Mouse (Mus musculus) lung, embryonic 14.5 days (tissue): ENCODE measurements around the gene Gdpd3. TPM values are rescaled to one million over a fixed set of nuclear protein-coding genes. Genes with fewer than 3 reads are reported as not detected.

Experiments used
- ATAC-seq: fragments of 200-750 bp; cut with Nextera tagmentation; 2 replicates; pipeline ENCODE4 v1.8.0; 2017; ENCODE audit warnings: mild to moderate bottlenecking, moderate TSS enrichment, moderate library complexity; ENCODE audit not compliant: insufficient read depth
- DNase-seq: peaks from one replicate; pipeline ENCODE4 v3.0.0-alpha.2; 2015
- H3K27ac ChIP-seq: fragments of 300-500 bp; sonication (generic); 2 replicates; pipeline ENCODE4 v1.5.1; 2014; ENCODE audit warnings: low read depth, mild to moderate bottlenecking, moderate library complexity
- H3K27me3 ChIP-seq: fragments of 300-500 bp; sonication (generic); 2 replicates; pipeline ENCODE4 v1.6.1; 2014; ENCODE audit warnings: low read length, control low read depth; ENCODE audit not compliant: insufficient read depth
- H3K36me3 ChIP-seq: fragments of 300-500 bp; sonication (generic); 2 replicates; pipeline ENCODE4 v1.6.1; 2014; ENCODE audit warnings: control low read depth; ENCODE audit not compliant: insufficient read depth
- H3K4me1 ChIP-seq: fragments of 300-500 bp; sonication (generic); 2 replicates; pipeline ENCODE4 v1.6.1; 2014; ENCODE audit warnings: antibody characterized with exemption, control low read depth; ENCODE audit not compliant: insufficient read depth
- H3K4me2 ChIP-seq: fragments of 300-500 bp; sonication (generic); 2 replicates; pipeline ENCODE4 v1.6.1; 2014; ENCODE audit warnings: mild to moderate bottlenecking
- H3K4me3 ChIP-seq: fragments of 300-500 bp; sonication (generic); 2 replicates; pipeline ENCODE4 v1.5.1; 2014; ENCODE audit warnings: low read depth, low read length
- H3K9ac ChIP-seq: fragments of 300-500 bp; sonication (generic); 2 replicates; pipeline ENCODE4 v1.6.1; 2014
- H3K9me3 ChIP-seq: fragments of 300-500 bp; sonication (generic); 2 replicates; pipeline ENCODE4 v1.6.1; 2016; ENCODE audit warnings: low read depth, low read length, control low read depth
- CTCF ChIP-seq: IDR thresholded peaks from 2 replicates; pipeline ENCODE4 v1.5.1; 2016; ENCODE audit warnings: antibody characterized with exemption, low read depth
- WGBS: fragments of 180-500 bp; shearing (Covaris S2); extraction: QIAGEN DNeasy Blood & Tissue Kit; methylation state at CpG from one replicate; pipeline ENCODE4 v1.1.7; 2014; 5-methylcytosine and 5-hydroxymethylcytosine counted together
- polyA plus RNA-seq: library from polyadenylated mRNA; unstranded; fragments of >200 nt; fragmentation: Nextera tagmentation; extraction: Ambion mirVana; gene quantifications from 2 replicates; pipeline ENCODE4 v1.2.1, GENCODE M21; 2014

Gene Gdpd3
- polyA plus RNA-seq, 1 experiment from 2014 or later, result 3.3 TPM

- no peak overlapping the region for H3K4me2 ChIP-seq
- DNase-seq (no peak), ATAC-seq (no peak)
- H3K27ac ChIP-seq, result no peak overlapping the region
- no peak overlapping the region for H3K9ac ChIP-seq
- H3K4me3 ChIP-seq, result no peak overlapping the region
- no peaks in the 10 kb centered on the region for H3K9me3 ChIP-seq
- H3K27me3 ChIP-seq, result no peaks in the 10 kb centered on the region
- H3K4me1 ChIP-seq, result peaks cover 9% of the 10 kb centered on the region
- WGBS, result 78% methylated on average over 16 of the region's 16 CpGs
- TF ChIP-seq CTCF, result peak; percentile 25
- H3K36me3 ChIP-seq, result peaks cover 39% of the 10 kb centered on the region
Measured at GRCm38 (mm10) chr7:126795387-126796317, 29.5 kb downstream of the Gdpd3 start.

GRCm38 (mm10) chr7:126796350-126796932 lies 30.3 kb downstream of the Gdpd3 start:
- peak; percentile 56 for TF ChIP-seq CTCF
- no peak overlapping the region for H3K27ac ChIP-seq
- ATAC-seq (no peak), DNase-seq (peak; percentile 52)
- no peaks in the 10 kb centered on the region for H3K9me3 ChIP-seq
- WGBS, result 71% methylated on average over 8 of the region's 8 CpGs
- no peak overlapping the region for H3K9ac ChIP-seq
- H3K27me3 ChIP-seq, result no peaks in the 10 kb centered on the region
- H3K4me1 ChIP-seq, result peaks cover 5% of the 10 kb centered on the region
- peaks cover 39% of the 10 kb centered on the region for H3K36me3 ChIP-seq
- H3K4me2 ChIP-seq, result peak overlapping the region; percentile 95; the same call in 1 of the 2 replicates
- H3K4me3 ChIP-seq, result peak overlapping the region; percentile 89

DNA sequence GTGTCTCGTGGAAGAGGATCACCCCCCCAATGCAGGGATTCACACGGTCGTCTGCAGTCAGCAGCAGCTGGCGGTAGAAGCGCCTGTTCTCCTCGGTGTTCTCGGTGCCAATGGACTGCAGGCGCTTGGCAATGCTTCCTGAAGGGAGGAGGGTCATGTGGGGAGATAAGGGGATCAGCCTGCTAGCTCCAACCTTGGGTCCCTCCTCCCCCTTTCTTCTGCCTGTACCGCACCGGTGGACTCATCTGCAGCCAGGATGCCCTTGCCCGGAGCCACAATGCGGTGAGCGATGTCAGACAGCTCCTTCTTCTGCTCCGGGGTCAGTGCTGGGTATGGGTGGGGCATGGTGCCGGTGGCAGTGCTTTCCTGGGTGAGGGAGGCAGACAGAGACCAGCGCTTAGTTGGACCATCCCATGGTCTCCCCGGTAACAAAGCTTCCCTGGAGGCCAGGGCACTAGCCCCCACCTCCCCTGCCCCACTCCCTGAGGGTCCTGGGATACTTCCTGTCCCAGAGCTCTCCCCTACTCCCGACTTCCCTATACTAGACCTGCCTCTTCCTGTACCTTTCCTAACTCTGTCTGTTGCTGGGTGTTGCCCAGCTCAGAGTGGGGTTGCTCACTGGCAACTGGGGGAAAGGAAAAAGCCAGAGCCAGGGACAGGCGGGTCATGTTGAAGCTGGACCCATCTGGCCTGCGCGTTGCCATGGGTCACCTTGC lies 31.4 kb downstream of the Gdpd3 start, which contains the start of gene Fam57b:
Gene Fam57b, plus strand, starts transcription at position 258 of the 716 bp plus-strand sequence.
- DNase-seq (peak; percentile 19), ATAC-seq (no peak)
- Histone ChIP-seq H3K36me3 (peaks cover 39% of the 10 kb centered on the region), H3K4me2 (peak within 1 kb of the TSS; percentile 95), H3K9ac (peak within 1 kb of the TSS; percentile 92), H3K4me3 (peak within 1 kb of the TSS; percentile 89), H3K27me3 (no peaks in the 10 kb centered on the region), H3K9me3 (no peaks in the 10 kb centered on the region), H3K4me1 (peaks cover 5% of the 10 kb centered on the region), H3K27ac (peak within 1 kb of the TSS; percentile 98)
- 13% methylated on average over 20 of the region's 21 CpGs for WGBS
- TF ChIP-seq CTCF, result no peak

DNA sequence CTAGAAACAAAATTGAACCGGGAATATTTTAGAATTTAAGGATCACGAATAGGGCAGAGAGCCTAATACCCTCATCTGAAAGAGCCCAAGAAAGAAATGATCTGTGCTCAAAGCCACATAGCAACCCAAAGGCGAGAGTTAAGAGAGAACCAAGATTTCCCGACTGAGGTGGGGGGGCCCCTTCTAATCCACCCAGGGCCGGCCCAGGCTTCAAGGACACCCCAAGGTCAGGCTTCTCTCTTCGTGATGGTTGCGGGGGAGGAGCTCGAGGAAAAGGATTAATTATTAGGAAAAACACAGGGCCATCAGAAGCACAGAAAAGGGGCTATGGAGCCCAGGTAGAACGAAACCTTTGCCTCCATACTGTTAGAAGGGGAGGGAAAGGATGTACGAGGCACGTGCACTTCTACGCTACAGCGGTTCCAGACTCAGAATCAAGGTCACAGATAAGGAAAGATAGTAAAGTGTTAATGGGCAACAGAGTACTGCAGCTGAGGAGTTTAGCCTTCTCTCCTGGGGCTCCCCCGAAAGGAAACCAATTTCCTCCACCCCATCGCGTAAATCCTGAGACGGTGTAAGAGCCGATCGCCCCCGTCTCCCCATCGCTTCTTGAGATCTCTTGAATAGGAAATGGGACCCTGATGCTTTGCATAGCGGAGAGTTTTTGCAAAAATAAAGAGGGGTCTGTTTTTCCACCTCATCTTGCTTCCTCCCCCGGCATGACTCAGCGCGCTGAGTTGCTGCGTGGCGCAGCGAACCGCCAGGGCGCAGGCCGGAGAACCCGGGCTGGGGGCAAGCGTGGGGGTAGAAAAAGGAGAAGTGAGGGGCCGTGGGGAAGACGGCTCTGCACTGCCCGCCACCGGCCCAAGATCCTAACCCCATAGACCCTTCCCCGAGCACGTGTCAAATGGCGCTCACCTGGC lies 32.3 kb downstream of the Gdpd3 start:
- Histone ChIP-seq H3K4me3 (peak overlapping the region; percentile 89), H3K9me3 (no peaks in the 10 kb centered on the region), H3K4me2 (peak overlapping the region; percentile 95), H3K36me3 (peaks cover 39% of the 10 kb centered on the region), H3K4me1 (peaks cover 5% of the 10 kb centered on the region), H3K9ac (peak overlapping the region; percentile 92), H3K27ac (peak overlapping the region; percentile 98), H3K27me3 (no peaks in the 10 kb centered on the region)
- ATAC-seq, result no peak
- WGBS, result under 1% methylated on average over 40 of the region's 40 CpGs
- no peak for TF ChIP-seq CTCF
- DNase-seq, result peak; percentile 48

DNA sequence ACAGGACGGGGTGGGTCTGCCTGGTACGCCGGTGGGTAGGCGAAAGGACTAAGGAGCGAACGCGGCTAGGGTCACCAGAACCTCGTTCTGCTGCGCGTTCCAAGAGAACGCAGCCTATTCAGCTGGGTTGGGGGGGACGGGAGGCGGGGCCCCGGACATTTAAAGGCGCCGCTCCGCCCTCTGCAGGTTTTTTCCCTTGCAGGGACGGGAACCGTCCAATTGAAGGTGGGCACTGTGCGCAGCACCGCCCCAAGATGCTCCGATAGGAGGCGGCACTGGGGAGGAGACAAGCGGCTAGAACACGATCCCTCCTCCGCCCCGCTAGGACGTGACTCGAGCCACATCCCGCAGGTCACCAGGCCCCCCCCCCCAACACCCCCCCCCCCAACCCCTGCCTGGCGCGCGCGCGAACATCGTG lies 32.9 kb downstream of the Gdpd3 start:
- no peak; the same call in 1 of the 2 replicates for TF ChIP-seq CTCF
- under 1% methylated on average over 35 of the region's 36 CpGs for WGBS
- ATAC-seq, result peak; percentile 96
- Histone ChIP-seq H3K4me2 (peak overlapping the region; percentile 95), H3K9ac (peak overlapping the region; percentile 92), H3K4me3 (peak overlapping the region; percentile 89), H3K36me3 (peaks cover 45% of the 10 kb centered on the region), H3K4me1 (peaks cover 5% of the 10 kb centered on the region), H3K9me3 (no peaks in the 10 kb centered on the region), H3K27ac (peak overlapping the region; percentile 98), H3K27me3 (no peaks in the 10 kb centered on the region)
- peak; percentile 99 for DNase-seq
